Mouse (Mus musculus): ENCODE results near the gene Celf2. TPM values are rescaled to one million over a fixed set of nuclear protein-coding genes. Genes with fewer than 3 reads are reported as not detected.

Celf2 gene
- polyA plus RNA-seq, 1 experiment, result 40.8 TPM

GRCm38 (mm10) chr2:6715562-6715961 is 793.8 kb downstream of the Celf2 start:
- no peaks in the 10 kb centered on the region for H3K27me3 ChIP-seq (ENCODE audit: control insufficient read depth, insufficient read depth, low read length)
- no peak for DNase-seq (ENCODE audit: low read depth in 1 of 2, low spot score in 2 of 2)
- H3K27ac ChIP-seq (ENCODE audit: insufficient read depth, low read length), result peak overlapping the region; percentile 31; the same call in 1 of the 2 replicates
- no peaks in the 10 kb centered on the region; the same call in 1 of the 2 replicates for H3K36me3 ChIP-seq (ENCODE audit: control insufficient read depth, insufficient read depth, low read length)
- TF ChIP-seq CTCF (IDR thresholded peaks at IDR 0.05; ENCODE audit: extremely low read depth, insufficient read depth, insufficient read length, insufficient replicate concordance) (no peak), POLR2A (IDR thresholded peaks at IDR 0.05; ENCODE audit: low read depth, low read length) (no peak)
- 70% methylated on average over 3 of the region's 3 CpGs for WGBS
- peaks cover 21% of the 10 kb centered on the region for H3K4me1 ChIP-seq (ENCODE audit: control insufficient read depth, insufficient read depth, insufficient read length)
- H3K4me3 ChIP-seq (ENCODE audit: extremely low read depth, insufficient read depth, insufficient read length), result no peak overlapping the region

GRCm38 (mm10) chr2:6713529-6713928 is 795.8 kb downstream of the Celf2 start:
- Histone ChIP-seq H3K4me3 (ENCODE audit: extremely low read depth, insufficient read depth, insufficient read length) (no peak overlapping the region), H3K27me3 (ENCODE audit: control insufficient read depth, insufficient read depth, low read length) (no peaks in the 10 kb centered on the region), H3K27ac (ENCODE audit: insufficient read depth, low read length) (no peak overlapping the region; the same call in 1 of the 2 replicates), H3K4me1 (ENCODE audit: control insufficient read depth, insufficient read depth, insufficient read length) (peaks cover 26% of the 10 kb centered on the region), H3K36me3 (ENCODE audit: control insufficient read depth, insufficient read depth, low read length) (no peaks in the 10 kb centered on the region; the same call in 1 of the 2 replicates)
- DNase-seq (ENCODE audit: low read depth in 1 of 2, low spot score in 2 of 2), result no peak
- TF ChIP-seq POLR2A (IDR thresholded peaks at IDR 0.05; ENCODE audit: low read depth, low read length), result no peak
- TF ChIP-seq CTCF (IDR thresholded peaks at IDR 0.05; ENCODE audit: extremely low read depth, insufficient read depth, insufficient read length, insufficient replicate concordance), result no peak
- WGBS, result 79% methylated on average over 6 of the region's 6 CpGs

- Histone ChIP-seq H3K4me3 (ENCODE audit: extremely low read depth, insufficient read depth, insufficient read length) (peak overlapping the region; percentile 16; the same call in 1 of the 2 replicates), H3K27me3 (ENCODE audit: control insufficient read depth, insufficient read depth, low read length) (no peaks in the 10 kb centered on the region), H3K36me3 (ENCODE audit: control insufficient read depth, insufficient read depth, low read length) (no peaks in the 10 kb centered on the region; the same call in 1 of the 2 replicates), H3K27ac (ENCODE audit: insufficient read depth, low read length) (peak overlapping the region; percentile 84), H3K4me1 (ENCODE audit: control insufficient read depth, insufficient read depth, insufficient read length) (peaks cover 30% of the 10 kb centered on the region)
- no peak for TF ChIP-seq POLR2A (IDR thresholded peaks at IDR 0.05; ENCODE audit: low read depth, low read length)
- TF ChIP-seq CTCF (IDR thresholded peaks at IDR 0.05; ENCODE audit: extremely low read depth, insufficient read depth, insufficient read length, insufficient replicate concordance), result no peak
- 5% methylated on average over 7 of the region's 7 CpGs for WGBS
- DNase-seq (ENCODE audit: low read depth in 1 of 2, low spot score in 2 of 2), result peak; percentile 48 to 64
Observed at GRCm38 (mm10) chr2:6710687-6711430, 798.5 kb downstream of the Celf2 start.

GRCm38 (mm10) chr2:6707959-6708519 is 801.3 kb downstream of the Celf2 start:
- DNase-seq (ENCODE audit: low read depth in 1 of 2, low spot score in 2 of 2), result no peak
- no peaks in the 10 kb centered on the region for H3K27me3 ChIP-seq (ENCODE audit: control insufficient read depth, insufficient read depth, low read length)
- TF ChIP-seq CTCF (IDR thresholded peaks at IDR 0.05; ENCODE audit: extremely low read depth, insufficient read depth, insufficient read length, insufficient replicate concordance) (no peak), POLR2A (IDR thresholded peaks at IDR 0.05; ENCODE audit: low read depth, low read length) (no peak)
- H3K4me1 ChIP-seq (ENCODE audit: control insufficient read depth, insufficient read depth, insufficient read length), result peaks cover 32% of the 10 kb centered on the region
- whole genome bisulfite sequencing, result 28% methylated on average over 5 of the region's 5 CpGs
- H3K4me3 ChIP-seq (ENCODE audit: extremely low read depth, insufficient read depth, insufficient read length), result no peak overlapping the region
- H3K27ac ChIP-seq (ENCODE audit: insufficient read depth, low read length), result peak overlapping the region; percentile 43
- 0 out of 2 replicates have a peak, but pooled peaks cover 2% of the 10 kb centered on the region for H3K36me3 ChIP-seq (ENCODE audit: control insufficient read depth, insufficient read depth, low read length)

- 5% methylated on average over 2 of the region's 2 CpGs for WGBS
- TF ChIP-seq POLR2A (IDR thresholded peaks at IDR 0.05; ENCODE audit: low read depth, low read length) (no peak; the same call in 1 of the 2 replicates), CTCF (IDR thresholded peaks at IDR 0.05; ENCODE audit: extremely low read depth, insufficient read depth, insufficient read length, insufficient replicate concordance) (no peak)
- Histone ChIP-seq H3K4me3 (ENCODE audit: extremely low read depth, insufficient read depth, insufficient read length) (no peak overlapping the region), H3K27me3 (ENCODE audit: control insufficient read depth, insufficient read depth, low read length) (no peaks in the 10 kb centered on the region), H3K36me3 (ENCODE audit: control insufficient read depth, insufficient read depth, low read length) (0 out of 2 replicates have a peak, but pooled peaks cover 2% of the 10 kb centered on the region), H3K4me1 (ENCODE audit: control insufficient read depth, insufficient read depth, insufficient read length) (peaks cover 36% of the 10 kb centered on the region), H3K27ac (ENCODE audit: insufficient read depth, low read length) (peak overlapping the region; percentile 61)
- DNase-seq (ENCODE audit: low read depth in 1 of 2, low spot score in 2 of 2), result peak; percentile 64 to 71
Observed at GRCm38 (mm10) chr2:6707276-6707675, 802.1 kb downstream of the Celf2 start.

- Histone ChIP-seq H3K4me3 (ENCODE audit: extremely low read depth, insufficient read depth, insufficient read length) (no peak overlapping the region), H3K36me3 (ENCODE audit: control insufficient read depth, insufficient read depth, low read length) (0 out of 2 replicates have a peak, but pooled peaks cover 2% of the 10 kb centered on the region), H3K27ac (ENCODE audit: insufficient read depth, low read length) (peak overlapping the region; percentile 71; the same call in 1 of the 2 replicates), H3K27me3 (ENCODE audit: control insufficient read depth, insufficient read depth, low read length) (no peaks in the 10 kb centered on the region), H3K4me1 (ENCODE audit: control insufficient read depth, insufficient read depth, insufficient read length) (peaks cover 34% of the 10 kb centered on the region)
- DNase-seq (ENCODE audit: low read depth in 1 of 2, low spot score in 2 of 2), result no peak
- WGBS, result 32% methylated on average over 11 of the region's 11 CpGs
- TF ChIP-seq POLR2A (IDR thresholded peaks at IDR 0.05; ENCODE audit: low read depth, low read length), result no peak
Observed at GRCm38 (mm10) chr2:6705929-6706739, 803.2 kb downstream of the Celf2 start.
